11 mouse cellular contexts compared by ENCODE assay signal in the genomic region with DNA sequence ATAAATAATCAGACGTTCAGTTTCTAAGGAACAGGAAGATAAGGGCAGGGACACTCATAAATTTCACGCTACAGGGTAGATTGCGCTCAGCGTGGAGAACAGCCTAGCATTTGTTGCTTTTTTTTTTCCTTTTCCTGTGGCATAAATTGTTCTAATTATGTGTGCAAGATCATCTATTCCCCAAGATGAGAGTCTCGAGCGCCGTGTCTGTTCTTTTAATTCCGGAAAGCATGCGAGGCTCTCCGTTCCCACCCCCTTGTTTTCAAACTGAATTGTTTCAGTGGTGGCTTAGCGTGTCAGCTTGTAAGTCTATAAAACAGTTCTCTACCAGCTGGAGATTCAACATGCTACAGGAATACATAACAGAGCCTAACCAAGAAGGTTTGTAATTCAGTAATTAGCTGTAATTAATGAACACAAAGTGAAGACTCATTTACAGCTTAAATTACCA.
A peak's percentile ranks its signal among the peaks of the same experiment; 100 is the strongest.
DNase-seq lines count a peak whose midpoint lies in the region; ATAC-seq and TF ChIP-seq lines count a peak whose summit lies in the region.
"Had no signal": no experiment of that assay in that cellular context is flagged by ENCODE, and none has a peak within 500 bp of the region (broad histone marks: within the 10 kb centered on the region; RNA-seq: fewer than 3 reads in every experiment).

No protein-coding gene starts in this region.

- no peak overlapping the region for H3K9ac ChIP-seq in stomach, embryonic 15.5 days
- no peak overlapping the region for H3K9ac ChIP-seq in stomach, postnatal 0 days (ENCODE audit: low read length)
- H3K9ac ChIP-seq: limb, embryonic 13.5 days had no signal

- ATAC-seq in stomach, embryonic 15.5 days (ENCODE audit: insufficient read depth, low FRiP score, low read depth) = no peak
- no peak for ATAC-seq in stomach, postnatal 0 days (ENCODE audit: low FRiP score, low TSS enrichment)

- no peaks in the 10 kb centered on the region for H3K36me3 ChIP-seq in kidney, adult 2 months (ENCODE audit: control insufficient read depth, insufficient read depth, low read length)
- no peaks in the 10 kb centered on the region for H3K36me3 ChIP-seq in stomach, embryonic 15.5 days
- H3K36me3 ChIP-seq in stomach, postnatal 0 days (ENCODE audit: control insufficient read depth, insufficient read depth, low read length) = no peaks in the 10 kb centered on the region
- H3K36me3 ChIP-seq: embryonic facial prominence, embryonic 10.5 days; limb, embryonic 13.5 days had no signal

- no peak overlapping the region for H3K27ac ChIP-seq in kidney, adult 2 months (ENCODE audit: insufficient read depth, low read depth, low read length)
- H3K27ac ChIP-seq in stomach, embryonic 15.5 days = no peak overlapping the region
- no peak overlapping the region for H3K27ac ChIP-seq in stomach, postnatal 0 days (replicated peaks)
- H3K27ac ChIP-seq: embryonic facial prominence, embryonic 10.5 days; limb, embryonic 13.5 days had no signal

- H3K27me3 ChIP-seq in kidney, adult 2 months (replicated peaks; ENCODE audit: control insufficient read depth, insufficient read depth, low read length) = no peaks in the 10 kb centered on the region
- no peaks in the 10 kb centered on the region for H3K27me3 ChIP-seq in stomach, embryonic 15.5 days (replicated peaks)
- no peaks in the 10 kb centered on the region for H3K27me3 ChIP-seq in stomach, postnatal 0 days (ENCODE audit: control insufficient read depth, insufficient read depth, low read length)

- H3K4me3 ChIP-seq in kidney, adult 2 months (ENCODE audit: insufficient read depth, low read depth, low read length) = no peak overlapping the region
- no peak overlapping the region for H3K4me3 ChIP-seq in stomach, embryonic 15.5 days (replicated peaks)
- H3K4me3 ChIP-seq in stomach, postnatal 0 days (ENCODE audit: low read depth, low read length) = no peak overlapping the region
- H3K4me3 ChIP-seq: embryonic facial prominence, embryonic 10.5 days; limb, embryonic 13.5 days had no signal

- TF ChIP-seq EP300 in stomach, postnatal 0 days (optimal IDR thresholded peaks at IDR 0.05) = no peak

- H3K4me2 ChIP-seq in stomach, embryonic 15.5 days = 0 out of 2 replicates have a peak overlapping the region, but pooled peaks have one; percentile 4
- no peak overlapping the region for H3K4me2 ChIP-seq in stomach, postnatal 0 days (replicated peaks; ENCODE audit: low read depth)
- H3K4me2 ChIP-seq: limb, embryonic 13.5 days had no signal

- no peaks in the 10 kb centered on the region for H3K9me3 ChIP-seq in stomach, embryonic 15.5 days
- no peaks in the 10 kb centered on the region for H3K9me3 ChIP-seq in stomach, postnatal 0 days (ENCODE audit: control insufficient read depth, low read length)
- H3K9me3 ChIP-seq: embryonic facial prominence, embryonic 10.5 days; limb, embryonic 13.5 days had no signal

- peak; percentile 64 for DNase-seq in kidney, adult 2 months
- DNase-seq in kidney, adult 18-20 months = no peak
- DNase-seq in stomach, postnatal 0 days (ENCODE audit: low spot score) = no peak
- peak; percentile 72 for DNase-seq in kidney, postnatal 14 days
- DNase-seq in B cell, adult 2 months = no peak
- DNase-seq in cerebellum, postnatal 14 days = no peak
- DNase-seq: cerebellum, adult 2 months; lung, postnatal 14 days had no signal

- 13% methylated on average over 11 of the region's 11 CpGs for WGBS in kidney, adult 2 months
- 64% methylated on average over 11 of the region's 11 CpGs for WGBS in stomach, embryonic 15.5 days
- WGBS in stomach, postnatal 0 days = 66% methylated on average over 11 of the region's 11 CpGs

- TF ChIP-seq CTCF in kidney, adult 2 months (conservative IDR thresholded peaks at IDR 0.05; ENCODE audit: insufficient read depth, insufficient read length, low read depth, low read length) = no peak
- no peak for TF ChIP-seq CTCF in stomach, postnatal 0 days (IDR thresholded peaks at IDR 0.05; ENCODE audit: low read depth)

- H3K4me1 ChIP-seq in kidney, adult 2 months (ENCODE audit: control insufficient read depth, insufficient read depth, low read length) = no peaks in the 10 kb centered on the region
- H3K4me1 ChIP-seq in stomach, embryonic 15.5 days = peaks cover 5% of the 10 kb centered on the region; the same call in 1 of the 2 replicates
- no peaks in the 10 kb centered on the region for H3K4me1 ChIP-seq in stomach, postnatal 0 days (replicated peaks; ENCODE audit: control insufficient read depth, insufficient read depth)

- no peak for TF ChIP-seq POLR2A in kidney, adult 2 months (IDR thresholded peaks at IDR 0.05; ENCODE audit: low read depth, low read length)

Comparison
In these comparisons a context has a peak if more than half of its experiments do, and no peak if none do; other contexts are left out.
1. DNase-seq: peak in kidney, adult 2 months (single experiment) and kidney, postnatal 14 days (single experiment); none in kidney, adult 18-20 months (single experiment), stomach, postnatal 0 days (single experiment), B cell, adult 2 months (0 of 2) and cerebellum, postnatal 14 days (0 of 2).